Mouse (Mus musculus) olfactory bulb, adult 2 months (tissue): ENCODE measurements around the gene Ercc2.

Source experiments
- CTCF ChIP-seq: fragments of 200-500 bp; IDR thresholded peaks from 2 replicates; pipeline ENCODE4 v1.5.1; 2012; ENCODE audit warnings: low read depth, mild to moderate bottlenecking, low read length, moderate library complexity; ENCODE audit not compliant: insufficient read depth
- POLR2A ChIP-seq: fragments of 200-500 bp; IDR thresholded peaks from 2 replicates; pipeline ENCODE4 v1.6.1; 2012; ENCODE audit warnings: mild to moderate bottlenecking, low read depth, low read length, moderate library complexity; ENCODE audit not compliant: insufficient read depth

GRCm38 (mm10) chr7:19416590-19416989 lies 34.8 kb downstream of the Ercc2 start:
- TF ChIP-seq POLR2A (no peak), CTCF (no peak)
